Mouse (Mus musculus) liver, adult 2 months (tissue): ENCODE measurements at regions not wholly inside any gene's neighbourhood (a gene's known extent, or its start where the extent isn't known, plus 50 kb on each side); places are given as distances from the start of the nearest gene placed in this dataset.

Experiments
- CTCF ChIP-seq: fragments of 200-500 bp; IDR thresholded peaks from 2 replicates; pipeline ENCODE4 v1.5.1; 2011; ENCODE audit warnings: low read depth, low read length, control low read depth
- POLR2A ChIP-seq: fragments of 200-500 bp; IDR thresholded peaks from 2 replicates; pipeline ENCODE4 v1.6.1; 2011; ENCODE audit warnings: low read length, control low read depth; ENCODE audit not compliant: insufficient read depth; ENCODE audit errors: extremely low read depth

DNA sequence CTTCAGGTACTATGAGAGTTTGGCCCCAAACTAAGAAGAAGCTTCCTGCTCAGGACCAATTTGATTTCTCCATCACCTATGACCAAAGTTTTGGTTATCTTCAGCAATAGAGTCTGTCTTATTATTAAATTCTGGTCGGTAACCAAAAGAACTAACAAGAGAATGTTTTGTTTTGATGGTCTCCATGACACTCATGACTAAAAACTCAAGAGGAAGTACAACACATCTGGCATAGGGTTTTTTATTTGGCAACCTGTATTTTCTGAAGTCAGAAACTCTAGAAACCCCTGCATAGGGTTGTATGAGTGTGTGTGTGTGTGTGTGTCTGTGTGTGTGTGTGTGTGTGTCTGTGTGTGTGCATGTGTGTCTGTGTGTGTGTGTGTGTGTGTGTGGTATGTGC lies 310.5 kb downstream of the Ptprc start:
- TF ChIP-seq CTCF: no peak
- TF ChIP-seq POLR2A: no peak
